Mouse (Mus musculus) kidney, adult 2 months (tissue): Measurements from ENCODE around the gene Dap. TPM values are rescaled to one million over a fixed set of nuclear protein-coding genes. Genes with fewer than 3 reads are reported as not detected.

Experiments used
- DNase-seq: peaks from one replicate; pipeline ENCODE4 v3.0.0; 2021
- H3K27ac ChIP-seq: fragments of 200-500 bp; 2 replicates; pipeline ENCODE4 v1.5.1; 2012; ENCODE audit warnings: low read depth, low read length, control low read depth, inconsistent platforms; ENCODE audit not compliant: insufficient read depth
- H3K27me3 ChIP-seq: fragments of 200-500 bp; replicated peaks from 2 replicates; pipeline ENCODE4 v1.6.1; 2012; ENCODE audit warnings: mild to moderate bottlenecking, moderate library complexity, low read length, inconsistent platforms; ENCODE audit not compliant: control insufficient read depth, insufficient read depth
- H3K36me3 ChIP-seq: fragments of 200-500 bp; 2 replicates; pipeline ENCODE4 v1.6.1; 2012; ENCODE audit warnings: mild to moderate bottlenecking, moderate library complexity, low read length, inconsistent platforms; ENCODE audit not compliant: control insufficient read depth, insufficient read depth
- H3K4me1 ChIP-seq: fragments of 200-500 bp; 2 replicates; pipeline ENCODE4 v1.6.1; 2011; ENCODE audit warnings: low read length; ENCODE audit not compliant: control insufficient read depth, insufficient read depth
- H3K4me3 ChIP-seq: fragments of 200-500 bp; 2 replicates; pipeline ENCODE4 v1.5.1; 2011; ENCODE audit warnings: mild to moderate bottlenecking, low read depth, low read length, control low read depth; ENCODE audit not compliant: insufficient read depth
- CTCF ChIP-seq: fragments of 200-500 bp; conservative IDR thresholded peaks from 2 replicates; pipeline ENCODE4 v1.5.1; 2011; ENCODE audit warnings: low read depth, mild to moderate bottlenecking, control low read depth, low read length, moderate library complexity, mixed read lengths; ENCODE audit not compliant: insufficient read depth, insufficient read length
- POLR2A ChIP-seq: fragments of 200-500 bp; IDR thresholded peaks from one replicate; pipeline ENCODE4 v1.6.1; 2011; ENCODE audit warnings: low read depth, low read length, control low read depth
- WGBS: fragments of 180-500 bp; shearing (Covaris S2); methylation state at CpG from one replicate; pipeline ENCODE4 v1.1.7; 2018; 5-methylcytosine and 5-hydroxymethylcytosine counted together
- polyA plus RNA-seq: library from polyadenylated mRNA; depleted of rRNA; stranded (reverse); fragments of >200 nt; gene quantifications from 2 replicates; pipeline ENCODE4 v1.2.3, GENCODE M21; 2012

Dap gene
- polyA plus RNA-seq, 1 experiment: 96.9 TPM

DNA sequence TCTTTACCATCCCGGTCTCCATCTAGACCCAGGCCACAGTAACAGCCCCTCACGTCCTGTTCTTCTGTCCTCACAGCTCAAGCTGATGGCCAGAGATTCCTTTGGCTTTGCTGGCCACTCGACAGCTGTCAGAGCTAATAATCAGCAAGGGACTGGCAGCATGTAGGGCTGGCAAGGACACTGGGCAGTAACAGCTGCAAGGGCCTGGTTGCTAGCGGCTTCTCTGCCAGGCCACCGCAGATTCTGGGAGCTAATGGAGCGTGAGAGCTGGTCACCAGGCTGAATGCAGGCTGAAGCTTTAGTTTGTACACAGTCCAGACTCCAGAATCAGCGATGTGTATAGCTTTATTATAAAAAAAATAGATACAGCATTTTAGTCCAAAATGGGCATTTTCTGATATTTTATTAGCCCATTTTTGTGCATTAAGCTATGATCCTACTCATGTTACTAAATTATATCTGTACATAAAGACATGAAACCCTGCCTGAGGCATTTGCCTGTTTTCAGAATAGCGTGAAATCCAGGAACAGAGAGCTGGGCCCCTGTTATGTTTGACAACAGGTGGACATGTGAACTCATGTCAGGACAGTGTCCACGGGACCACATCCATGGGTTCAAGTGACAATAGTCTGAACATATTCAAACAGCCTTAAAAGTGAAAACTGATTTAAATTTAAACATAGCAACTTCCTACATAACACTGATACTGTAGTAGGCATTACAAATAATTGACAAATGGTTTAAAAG is 16.6 kb upstream of the Dap start:
- Histone ChIP-seq H3K4me3 (no peak overlapping the region), H3K27me3 (no peaks in the 10 kb centered on the region), H3K36me3 (no peaks in the 10 kb centered on the region), H3K4me1 (no peaks in the 10 kb centered on the region), H3K27ac (no peak overlapping the region)
- DNase-seq: peak; percentile 55
- WGBS: 47% methylated on average over 9 of the region's 9 CpGs
- TF ChIP-seq CTCF: no peak
- no peak for TF ChIP-seq POLR2A

DNA sequence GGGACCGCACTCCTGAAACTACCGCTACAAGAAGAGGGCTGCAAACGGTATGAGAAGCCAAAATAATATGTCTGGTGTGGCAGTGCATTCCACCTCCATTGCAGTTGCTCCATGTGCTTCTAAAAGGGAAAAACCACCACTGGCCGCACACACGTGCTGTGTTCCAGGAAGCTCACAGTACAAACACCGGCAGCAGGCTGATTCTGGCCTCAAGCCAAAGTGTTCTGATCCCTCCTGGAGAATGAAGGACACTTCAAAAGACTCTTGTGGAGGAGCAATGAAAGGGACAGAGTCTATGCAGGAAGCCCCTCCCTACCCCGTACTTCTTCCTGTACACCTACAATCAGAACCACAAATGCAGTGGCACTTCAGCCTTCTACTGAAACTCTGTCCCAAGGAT is 12.2 kb upstream of the Dap start:
- DNase-seq: peak; percentile 38
- Histone ChIP-seq H3K36me3 (no peaks in the 10 kb centered on the region), H3K4me1 (no peaks in the 10 kb centered on the region), H3K27ac (no peak overlapping the region), H3K27me3 (no peaks in the 10 kb centered on the region), H3K4me3 (no peak overlapping the region)
- 47% methylated on average over 7 of the region's 7 CpGs for WGBS
- TF ChIP-seq CTCF (no peak), POLR2A (no peak)

DNA sequence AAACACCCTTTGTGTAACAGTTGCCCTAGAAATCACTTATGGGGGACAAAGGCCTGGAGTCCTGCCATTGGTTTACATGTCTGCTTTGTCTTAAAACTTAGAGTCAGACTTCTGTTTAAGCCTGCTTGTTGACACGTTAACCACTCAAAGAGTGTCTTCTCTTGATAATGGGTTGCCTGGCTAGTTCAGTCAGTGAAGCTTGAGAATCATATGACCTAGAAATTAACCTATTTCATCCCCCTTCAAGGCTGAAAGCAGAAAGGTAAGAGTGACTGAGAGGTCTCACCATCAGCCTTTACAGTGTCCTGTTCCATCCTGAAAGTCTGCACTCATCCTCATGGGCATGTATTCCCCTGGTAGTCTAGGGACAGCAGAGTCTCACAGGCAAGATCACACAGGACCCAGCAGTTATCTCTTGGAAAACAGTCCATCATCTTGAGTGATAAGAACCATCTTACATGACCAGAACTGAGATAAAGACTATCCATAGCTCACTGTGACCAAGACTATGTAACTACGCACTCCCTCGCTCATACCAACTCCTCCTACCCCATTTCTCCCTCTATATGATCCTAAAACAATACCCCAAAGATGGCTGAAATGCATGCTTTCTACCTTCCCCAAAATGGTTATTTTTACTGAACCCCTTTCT is 10.4 kb upstream of the Dap start:
- H3K4me1 ChIP-seq: no peaks in the 10 kb centered on the region
- no peak for TF ChIP-seq CTCF
- no peak for TF ChIP-seq POLR2A
- no peaks in the 10 kb centered on the region for H3K36me3 ChIP-seq
- WGBS: 94% methylated on average over 3 of the region's 3 CpGs
- no peak overlapping the region for H3K4me3 ChIP-seq
- DNase-seq: no peak
- no peak overlapping the region for H3K27ac ChIP-seq
- no peaks in the 10 kb centered on the region for H3K27me3 ChIP-seq

- Histone ChIP-seq H3K27me3 (no peaks in the 10 kb centered on the region), H3K27ac (no peak overlapping the region), H3K4me3 (no peak overlapping the region), H3K4me1 (no peaks in the 10 kb centered on the region), H3K36me3 (no peaks in the 10 kb centered on the region)
- 85% methylated on average over 6 of the region's 6 CpGs for WGBS
- TF ChIP-seq CTCF: no peak
- no peak for TF ChIP-seq POLR2A
- DNase-seq: no peak
Observed at GRCm38 (mm10) chr15:31222216-31222615, 1.9 kb upstream of the Dap start.

DNA sequence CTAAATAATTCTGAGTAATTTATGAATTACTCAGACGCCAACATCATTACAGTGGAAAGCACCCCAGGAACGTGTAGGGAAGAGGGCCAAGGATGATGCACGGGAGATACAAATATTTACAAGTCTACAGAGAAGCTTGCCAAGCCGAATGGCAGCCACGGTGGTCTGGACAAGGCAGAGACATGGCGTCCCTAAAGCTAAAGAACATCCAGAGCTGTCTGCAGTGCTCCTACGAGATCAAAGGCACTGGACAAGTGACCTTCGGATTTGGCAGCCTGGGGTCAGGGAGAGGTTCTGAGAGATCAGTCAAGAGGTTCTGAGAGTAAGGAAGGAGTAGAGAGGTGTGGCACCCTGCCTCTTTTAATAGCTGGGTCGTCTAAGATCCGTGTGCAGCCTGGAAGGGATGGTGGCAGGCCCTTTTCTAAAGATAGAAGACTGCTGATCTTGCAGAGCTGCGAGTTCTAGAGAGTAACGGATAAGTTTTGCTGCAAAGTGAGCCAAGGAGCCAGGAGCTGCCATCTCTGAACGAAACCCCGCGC is 449 bp upstream of the Dap start:
- no peak overlapping the region for H3K27ac ChIP-seq
- 40% methylated on average over 15 of the region's 15 CpGs for WGBS
- H3K27me3 ChIP-seq: no peaks in the 10 kb centered on the region
- TF ChIP-seq POLR2A (no peak), CTCF (no peak)
- no peaks in the 10 kb centered on the region for H3K36me3 ChIP-seq
- H3K4me1 ChIP-seq: no peaks in the 10 kb centered on the region
- DNase-seq: no peak
- H3K4me3 ChIP-seq: peak overlapping the region; percentile 71

- WGBS: 22% methylated on average over 13 of the region's 13 CpGs
- Histone ChIP-seq H3K36me3 (no peaks in the 10 kb centered on the region), H3K27ac (peak overlapping the region; percentile 17), H3K4me1 (no peaks in the 10 kb centered on the region), H3K4me3 (peak overlapping the region; percentile 71), H3K27me3 (no peaks in the 10 kb centered on the region)
- TF ChIP-seq POLR2A: no peak
- TF ChIP-seq CTCF: no peak
- DNase-seq: peak; percentile 52
Observed at GRCm38 (mm10) chr15:31224806-31225642, 910 bp downstream of the Dap start.
